Mouse (Mus musculus) G1E-ER4 (cell line): ENCODE data around the gene Cdsn. TPM values are rescaled to one million over a fixed set of nuclear protein-coding genes. Genes with fewer than 3 reads are reported as not detected.

Source experiments
- GATA1 ChIP-seq: IDR thresholded peaks from one replicate; pipeline ENCODE4 v1.8.0; 2012; ENCODE audit warnings: low read length, inconsistent platforms
- polyA plus RNA-seq: library from polyadenylated mRNA; stranded (reverse); fragments of >175 nt; gene quantifications from 2 replicates; pipeline ENCODE4 v1.2.3, GENCODE M21; 2012

Gene Cdsn
- polyA plus RNA-seq, 1 experiment, result not detected

DNA sequence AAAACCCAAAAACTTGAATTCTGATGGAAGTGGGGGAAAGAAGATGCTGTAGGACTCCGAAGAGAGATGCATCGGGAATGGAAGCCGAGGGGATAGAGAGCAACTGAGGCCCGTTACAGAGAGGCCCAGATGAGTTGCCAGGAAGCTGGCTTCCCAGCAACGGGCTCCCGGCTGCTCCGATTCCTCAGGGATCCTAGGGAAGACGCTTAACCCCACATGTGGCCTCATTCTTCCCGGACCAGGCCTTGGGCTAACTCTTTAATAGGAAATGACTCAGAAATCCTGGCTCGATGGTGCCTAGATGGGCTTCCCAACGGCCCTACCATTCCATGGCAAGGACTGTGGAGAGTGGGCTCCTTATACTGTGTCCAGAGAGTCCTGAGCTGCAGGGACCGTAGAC, 34.4 kb upstream of the Cdsn start:
- TF ChIP-seq GATA1, result no peak

- TF ChIP-seq GATA1, result no peak
Observed at GRCm38 (mm10) chr17:35524354-35524753, 27.6 kb upstream of the Cdsn start.

GRCm38 (mm10) chr17:35526644-35527043, 25.3 kb upstream of the Cdsn start:
- no peak for TF ChIP-seq GATA1

- no peak for TF ChIP-seq GATA1
Observed at GRCm38 (mm10) chr17:35532360-35532759, 19.6 kb upstream of the Cdsn start.

GRCm38 (mm10) chr17:35532901-35533300, 19.0 kb upstream of the Cdsn start, which contains the start of gene Psors1c2:
Gene Psors1c2, plus strand, starts transcription at chr17:35533201.
- TF ChIP-seq GATA1, result no peak

DNA sequence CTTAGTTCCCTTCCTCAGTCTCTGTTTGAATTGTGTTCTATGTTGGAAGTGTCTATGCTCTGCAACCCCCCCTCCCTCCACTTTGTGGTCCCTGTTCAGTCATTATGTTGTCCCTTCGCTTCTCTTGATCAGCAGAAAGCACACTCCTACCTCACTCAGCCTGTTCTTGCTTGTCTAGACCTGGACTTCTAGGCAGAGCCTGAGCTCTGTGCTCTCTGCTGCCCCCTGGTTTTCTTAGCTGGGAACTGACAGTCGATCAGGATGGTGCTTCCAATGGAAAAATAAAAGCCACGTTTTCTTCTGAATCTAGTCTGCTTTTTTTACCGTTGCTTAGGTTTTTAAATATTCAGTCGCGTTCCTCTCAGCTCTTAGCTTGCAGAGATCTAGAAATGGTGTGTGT, 17.6 kb upstream of the Cdsn start:
- TF ChIP-seq GATA1, result no peak

- TF ChIP-seq GATA1, result no peak
Observed at GRCm38 (mm10) chr17:35537421-35537820, 14.5 kb upstream of the Cdsn start.

DNA sequence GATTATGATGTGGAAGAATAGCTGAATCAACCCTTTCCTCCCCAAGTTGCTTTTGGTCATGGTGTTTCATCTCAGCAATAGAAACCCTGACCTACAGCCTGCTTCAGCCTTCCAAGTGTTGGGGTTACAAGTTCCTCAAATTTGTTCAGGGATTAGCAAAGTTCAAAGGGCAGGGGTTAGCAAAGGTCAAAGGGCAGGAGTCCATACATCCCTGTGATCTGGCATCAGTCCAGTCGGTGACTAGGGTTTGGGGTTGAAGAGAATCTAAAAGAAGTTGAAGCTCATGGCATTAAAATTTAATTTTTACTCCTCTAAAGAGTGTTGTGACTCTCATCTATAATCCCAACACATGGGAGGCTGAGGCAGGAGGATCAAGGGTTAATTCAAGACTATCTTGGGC, 13.5 kb upstream of the Cdsn start:
- no peak for TF ChIP-seq GATA1

- TF ChIP-seq GATA1, result no peak
Observed at GRCm38 (mm10) chr17:35539540-35539939, 12.4 kb upstream of the Cdsn start.

DNA sequence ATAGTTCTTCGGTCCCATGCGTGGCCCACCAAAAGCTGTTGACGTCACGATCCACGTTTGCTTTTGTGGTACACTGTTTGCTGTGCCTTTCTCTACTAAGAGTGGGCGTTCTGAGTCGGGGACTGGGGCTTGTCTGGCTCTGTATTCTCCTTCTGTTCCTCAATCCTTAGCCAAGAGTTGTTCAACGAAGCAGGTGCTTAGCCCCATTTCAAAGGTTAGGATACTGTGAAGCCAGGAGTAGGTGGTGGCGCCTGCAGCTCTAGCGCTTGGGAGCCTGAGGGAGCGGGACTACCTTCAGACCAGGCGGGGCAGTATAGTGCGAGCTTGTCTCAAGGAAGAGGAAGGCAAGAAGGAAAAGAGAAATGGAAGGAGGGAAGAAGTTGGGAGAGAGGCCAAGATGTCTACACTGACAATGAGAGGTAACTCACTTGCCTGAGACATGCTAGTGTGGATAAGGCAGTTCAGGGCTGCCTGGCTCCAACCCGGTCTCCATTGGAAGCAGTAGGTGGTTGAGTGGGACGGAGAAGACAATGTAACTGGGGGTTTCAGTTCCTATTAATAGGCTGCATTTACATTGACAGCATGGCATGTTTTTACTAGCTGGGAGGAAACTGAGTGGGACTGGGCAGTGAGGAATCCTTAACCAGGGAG, 9.0 kb upstream of the Cdsn start:
- no peak for TF ChIP-seq GATA1

DNA sequence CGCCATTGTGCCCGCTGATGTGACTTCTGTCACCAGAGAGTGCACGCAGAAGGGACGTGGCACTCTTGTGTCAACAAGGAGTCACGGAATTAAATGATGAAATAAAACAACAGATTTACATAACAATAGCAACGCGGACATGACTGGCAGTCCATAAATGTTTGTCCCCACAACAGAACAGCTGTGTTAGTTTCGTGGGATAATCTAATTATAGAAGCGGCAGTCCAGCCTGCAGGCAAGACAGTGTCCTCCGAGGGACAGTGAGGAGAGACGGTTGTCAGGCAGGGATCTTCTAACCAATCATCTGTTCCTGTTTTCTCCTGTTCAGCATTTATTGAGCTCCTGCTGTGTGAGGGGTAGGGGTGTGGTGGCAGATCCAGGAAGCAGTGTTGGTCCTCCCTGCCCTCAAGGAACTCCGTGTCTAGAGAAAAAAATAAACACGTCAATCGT, 8.5 kb upstream of the Cdsn start:
- no peak for TF ChIP-seq GATA1

DNA sequence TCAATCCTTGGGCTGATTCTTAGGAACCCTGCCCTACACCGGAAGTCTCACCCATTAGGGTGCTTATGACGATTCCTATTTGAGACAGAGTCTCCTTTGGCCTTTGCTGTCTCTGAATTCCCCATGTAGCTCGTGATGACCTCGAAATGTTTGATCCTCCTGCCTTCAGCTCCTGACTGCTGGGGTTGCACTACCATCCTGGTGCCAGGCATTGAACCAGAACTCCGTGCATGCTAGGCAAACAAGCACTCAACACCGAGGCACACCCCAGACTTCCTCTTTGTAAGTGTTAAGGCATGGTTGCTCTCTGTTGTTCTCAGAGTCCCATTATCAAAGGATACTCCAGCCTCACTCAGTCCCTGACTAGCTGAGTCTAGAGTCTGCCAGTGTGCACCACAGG, 7.9 kb upstream of the Cdsn start:
- no peak for TF ChIP-seq GATA1

- TF ChIP-seq GATA1, result no peak
Observed at GRCm38 (mm10) chr17:35544680-35545079, 7.2 kb upstream of the Cdsn start.

DNA sequence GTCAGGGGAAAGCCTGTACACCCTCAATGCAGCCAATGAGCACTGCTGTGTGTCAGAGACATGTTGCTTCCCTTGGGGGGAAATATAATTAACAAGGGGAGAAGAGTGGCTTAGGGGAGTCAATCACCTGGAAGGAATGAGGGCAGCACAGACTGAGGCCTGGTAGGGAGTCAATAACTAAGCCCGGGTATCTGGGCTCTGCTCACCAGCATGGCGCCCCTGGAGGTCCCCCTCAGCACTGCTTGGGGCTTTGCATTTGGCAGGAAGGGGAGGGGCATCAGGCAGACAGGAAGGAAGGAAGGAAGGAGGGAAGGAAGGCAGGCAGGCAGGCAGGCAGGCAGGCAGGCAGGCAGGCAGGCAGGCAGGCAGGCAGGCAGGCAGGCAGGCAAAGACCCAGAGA, 4.5 kb upstream of the Cdsn start:
- no peak for TF ChIP-seq GATA1

DNA sequence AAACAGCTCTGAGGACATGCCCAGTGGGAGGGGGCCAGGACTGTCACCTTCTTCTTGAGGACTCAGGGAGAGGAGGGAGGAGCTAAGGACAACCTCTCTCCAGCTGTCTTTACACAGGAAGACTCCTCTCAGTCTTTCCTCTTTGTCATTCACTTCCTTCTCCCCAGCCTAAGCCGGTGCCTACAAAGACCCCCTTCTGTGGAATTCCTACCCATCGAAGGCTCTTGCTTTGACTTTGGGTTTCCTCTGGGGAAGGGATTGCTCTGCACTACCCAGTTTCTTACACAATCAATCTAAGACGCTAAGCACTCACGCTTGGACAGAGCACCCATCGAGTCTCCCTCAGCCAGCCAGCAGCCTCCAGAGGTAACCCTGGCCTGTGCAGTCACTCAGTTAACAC, 3.3 kb upstream of the Cdsn start:
- no peak for TF ChIP-seq GATA1

GRCm38 (mm10) chr17:35549437-35550142, 2.3 kb upstream of the Cdsn start:
- TF ChIP-seq GATA1, result no peak

GRCm38 (mm10) chr17:35550143-35550494, 1.8 kb upstream of the Cdsn start:
- no peak for TF ChIP-seq GATA1
